Mouse (Mus musculus): ENCODE measurements around the gene Gga3. TPM values are rescaled to one million over a fixed set of nuclear protein-coding genes. Genes with fewer than 3 reads are reported as not detected.
A peak's percentile ranks its signal among the peaks of the same experiment; 100 is the strongest.

The Gga3 gene
- polyA plus RNA-seq, 1 experiment = 102 TPM

DNA sequence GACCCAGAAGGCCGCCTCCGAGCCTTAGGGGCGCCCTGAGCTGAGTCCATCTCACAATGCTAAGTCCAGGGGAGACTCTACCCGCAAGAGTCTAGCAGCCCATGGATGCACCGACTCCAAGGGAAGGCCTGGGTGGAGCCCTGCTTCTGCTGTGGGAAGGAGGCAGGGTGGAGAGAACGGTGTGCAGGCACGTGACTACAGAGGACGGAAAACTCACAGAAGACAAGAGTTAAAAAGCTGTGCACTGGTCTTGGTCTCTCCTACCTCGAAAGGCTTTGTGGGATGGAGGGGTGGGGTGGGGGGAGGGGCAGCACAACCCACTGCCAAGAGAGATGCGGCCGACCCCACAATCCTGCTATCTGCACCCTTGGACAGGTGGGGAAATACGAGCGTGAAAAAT lies 40.5 kb upstream of the Gga3 start:
- Histone ChIP-seq H3K4me3 (ENCODE audit: control insufficient read depth, insufficient read depth, low read length) (no peak overlapping the region), H3K4me1 (replicated peaks; ENCODE audit: control insufficient read depth, insufficient read depth, low read length) (peaks cover 48% of the 10 kb centered on the region), H3K27me3 (ENCODE audit: control insufficient read depth, insufficient read depth, low read length) (no peaks in the 10 kb centered on the region), H3K27ac (ENCODE audit: control insufficient read depth, insufficient read depth, low read length) (no peak overlapping the region), H3K36me3 (ENCODE audit: control insufficient read depth, insufficient read depth, low read length) (peaks cover 10% of the 10 kb centered on the region; the same call in 1 of the 2 replicates)
- no peak for TF ChIP-seq CTCF (IDR thresholded peaks at IDR 0.05; ENCODE audit: borderline replicate concordance, control insufficient read depth, extremely low read depth, insufficient read depth, low read length, poor library complexity)
- TF ChIP-seq POLR2A (IDR thresholded peaks at IDR 0.05; ENCODE audit: control insufficient read depth, extremely low read depth, insufficient read depth, low read length, poor library complexity) = no peak
- 88% methylated on average over 13 of the region's 13 CpGs for WGBS
- no peak for DNase-seq

DNA sequence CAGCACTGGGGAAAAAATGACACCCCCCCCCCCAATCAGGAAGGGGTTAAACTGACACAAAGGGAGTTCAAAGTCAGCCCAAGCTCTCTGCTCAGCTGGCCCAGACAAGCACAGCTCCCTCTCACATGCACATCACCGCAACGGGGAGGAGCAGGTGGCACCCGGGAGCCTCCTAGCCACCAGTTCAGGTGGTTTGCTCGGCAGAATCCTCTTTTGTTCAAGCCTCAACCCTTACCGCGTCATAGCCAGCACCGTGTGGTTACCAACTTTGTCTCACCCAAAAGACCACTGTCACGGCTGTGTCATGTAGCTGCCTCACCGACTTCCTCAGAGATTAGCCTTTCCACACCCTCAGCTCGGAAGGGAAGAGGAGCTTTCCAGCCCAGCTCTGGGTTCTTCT lies 39.4 kb upstream of the Gga3 start:
- WGBS = 10% methylated on average over 10 of the region's 10 CpGs
- H3K36me3 ChIP-seq (ENCODE audit: control insufficient read depth, insufficient read depth, low read length) = peaks cover 4% of the 10 kb centered on the region; the same call in 1 of the 2 replicates
- peaks cover 52% of the 10 kb centered on the region for H3K4me1 ChIP-seq (replicated peaks; ENCODE audit: control insufficient read depth, insufficient read depth, low read length)
- no peak overlapping the region for H3K4me3 ChIP-seq (ENCODE audit: control insufficient read depth, insufficient read depth, low read length)
- peak; percentile 80 for DNase-seq
- no peak for TF ChIP-seq POLR2A (IDR thresholded peaks at IDR 0.05; ENCODE audit: control insufficient read depth, extremely low read depth, insufficient read depth, low read length, poor library complexity)
- no peak for TF ChIP-seq CTCF (IDR thresholded peaks at IDR 0.05; ENCODE audit: borderline replicate concordance, control insufficient read depth, extremely low read depth, insufficient read depth, low read length, poor library complexity)
- peak overlapping the region; percentile 66 for H3K27ac ChIP-seq (ENCODE audit: control insufficient read depth, insufficient read depth, low read length)
- no peaks in the 10 kb centered on the region for H3K27me3 ChIP-seq (ENCODE audit: control insufficient read depth, insufficient read depth, low read length)

- H3K4me1 ChIP-seq (replicated peaks; ENCODE audit: control insufficient read depth, insufficient read depth, low read length) = peaks cover 52% of the 10 kb centered on the region
- WGBS = 91% methylated on average over 2 of the region's 2 CpGs
- no peak for DNase-seq
- no peak for TF ChIP-seq POLR2A (IDR thresholded peaks at IDR 0.05; ENCODE audit: control insufficient read depth, extremely low read depth, insufficient read depth, low read length, poor library complexity)
- TF ChIP-seq CTCF (IDR thresholded peaks at IDR 0.05; ENCODE audit: borderline replicate concordance, control insufficient read depth, extremely low read depth, insufficient read depth, low read length, poor library complexity) = no peak
- peak overlapping the region; percentile 66 for H3K27ac ChIP-seq (ENCODE audit: control insufficient read depth, insufficient read depth, low read length)
- peaks cover 4% of the 10 kb centered on the region; the same call in 1 of the 2 replicates for H3K36me3 ChIP-seq (ENCODE audit: control insufficient read depth, insufficient read depth, low read length)
- no peak overlapping the region for H3K4me3 ChIP-seq (ENCODE audit: control insufficient read depth, insufficient read depth, low read length)
- H3K27me3 ChIP-seq (ENCODE audit: control insufficient read depth, insufficient read depth, low read length) = no peaks in the 10 kb centered on the region
Observed at GRCm38 (mm10) chr11:115642705-115643104, 38.9 kb upstream of the Gga3 start.

DNA sequence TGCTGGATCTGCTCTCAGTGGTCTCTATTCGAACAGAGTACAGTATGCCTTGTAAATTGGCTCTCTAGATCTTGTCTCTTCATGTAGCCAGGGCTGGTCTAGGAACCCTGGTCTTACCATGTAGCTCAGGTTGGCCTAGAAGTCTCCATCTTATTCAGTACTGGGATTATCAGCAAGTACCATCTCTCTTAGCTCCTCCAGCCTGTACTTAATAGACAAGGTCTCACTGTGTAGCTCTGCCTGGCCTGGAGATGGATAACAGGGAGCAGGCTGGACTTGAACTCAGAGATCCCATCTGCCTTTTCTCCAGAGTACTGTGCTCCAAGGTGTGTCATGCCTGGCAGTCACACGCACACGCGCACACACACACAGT lies 37.8 kb upstream of the Gga3 start:
- H3K4me3 ChIP-seq (ENCODE audit: control insufficient read depth, insufficient read depth, low read length) = no peak overlapping the region
- no peak for TF ChIP-seq CTCF (IDR thresholded peaks at IDR 0.05; ENCODE audit: borderline replicate concordance, control insufficient read depth, extremely low read depth, insufficient read depth, low read length, poor library complexity)
- no peak for TF ChIP-seq POLR2A (IDR thresholded peaks at IDR 0.05; ENCODE audit: control insufficient read depth, extremely low read depth, insufficient read depth, low read length, poor library complexity)
- peaks cover 50% of the 10 kb centered on the region for H3K4me1 ChIP-seq (replicated peaks; ENCODE audit: control insufficient read depth, insufficient read depth, low read length)
- H3K27me3 ChIP-seq (ENCODE audit: control insufficient read depth, insufficient read depth, low read length) = no peaks in the 10 kb centered on the region
- peak overlapping the region; percentile 79 for H3K27ac ChIP-seq (ENCODE audit: control insufficient read depth, insufficient read depth, low read length)
- H3K36me3 ChIP-seq (ENCODE audit: control insufficient read depth, insufficient read depth, low read length) = peaks cover 4% of the 10 kb centered on the region; the same call in 1 of the 2 replicates
- no peak for DNase-seq
- 72% methylated on average over 4 of the region's 4 CpGs for WGBS

DNA sequence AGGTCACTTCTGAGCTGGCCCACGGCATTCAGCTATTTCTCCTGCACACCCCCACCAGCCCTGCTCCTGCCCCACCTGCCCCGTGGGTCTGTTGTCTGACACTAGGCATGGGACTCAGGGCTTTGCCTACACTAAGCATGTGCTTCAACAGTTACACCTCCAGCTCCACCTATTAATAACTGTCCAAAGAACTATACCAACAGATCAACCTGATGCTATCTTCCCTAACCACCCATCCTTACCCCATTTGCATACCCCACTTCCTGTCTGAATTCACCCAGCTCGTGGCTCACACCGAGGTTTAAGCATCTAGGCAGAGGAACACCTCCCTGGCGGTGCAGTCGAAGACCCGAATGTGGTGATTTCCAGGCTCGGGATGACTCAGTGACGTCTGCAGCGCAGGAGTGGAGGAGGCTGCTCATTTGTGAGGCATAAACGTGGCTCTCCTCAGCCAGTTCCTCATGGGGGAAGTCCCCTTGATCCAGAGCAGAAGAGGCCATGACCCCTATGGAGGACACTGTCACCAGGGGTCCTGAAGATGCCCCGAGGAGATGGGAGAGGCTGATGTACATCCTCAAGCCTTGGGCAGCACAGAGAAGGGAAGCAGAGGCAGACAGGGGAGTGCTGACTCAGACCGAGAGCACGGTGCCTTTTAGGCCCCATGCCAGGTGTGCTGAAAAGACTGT lies 37.3 kb upstream of the Gga3 start:
- DNase-seq = peak; percentile 63
- Histone ChIP-seq H3K27ac (ENCODE audit: control insufficient read depth, insufficient read depth, low read length) (peak overlapping the region; percentile 79), H3K27me3 (ENCODE audit: control insufficient read depth, insufficient read depth, low read length) (no peaks in the 10 kb centered on the region), H3K4me1 (replicated peaks; ENCODE audit: control insufficient read depth, insufficient read depth, low read length) (peaks cover 46% of the 10 kb centered on the region), H3K4me3 (ENCODE audit: control insufficient read depth, insufficient read depth, low read length) (0 out of 2 replicates have a peak overlapping the region, but pooled peaks have one; percentile 0), H3K36me3 (ENCODE audit: control insufficient read depth, insufficient read depth, low read length) (peaks cover 4% of the 10 kb centered on the region; the same call in 1 of the 2 replicates)
- TF ChIP-seq CTCF (IDR thresholded peaks at IDR 0.05; ENCODE audit: borderline replicate concordance, control insufficient read depth, extremely low read depth, insufficient read depth, low read length, poor library complexity) (0 out of 2 replicates have a peak, but pooled peaks have one; percentile 10), POLR2A (IDR thresholded peaks at IDR 0.05; ENCODE audit: control insufficient read depth, extremely low read depth, insufficient read depth, low read length, poor library complexity) (0 out of 2 replicates have a peak, but pooled peaks have one; percentile 16)
- 2% methylated on average over 14 of the region's 14 CpGs for WGBS

DNA sequence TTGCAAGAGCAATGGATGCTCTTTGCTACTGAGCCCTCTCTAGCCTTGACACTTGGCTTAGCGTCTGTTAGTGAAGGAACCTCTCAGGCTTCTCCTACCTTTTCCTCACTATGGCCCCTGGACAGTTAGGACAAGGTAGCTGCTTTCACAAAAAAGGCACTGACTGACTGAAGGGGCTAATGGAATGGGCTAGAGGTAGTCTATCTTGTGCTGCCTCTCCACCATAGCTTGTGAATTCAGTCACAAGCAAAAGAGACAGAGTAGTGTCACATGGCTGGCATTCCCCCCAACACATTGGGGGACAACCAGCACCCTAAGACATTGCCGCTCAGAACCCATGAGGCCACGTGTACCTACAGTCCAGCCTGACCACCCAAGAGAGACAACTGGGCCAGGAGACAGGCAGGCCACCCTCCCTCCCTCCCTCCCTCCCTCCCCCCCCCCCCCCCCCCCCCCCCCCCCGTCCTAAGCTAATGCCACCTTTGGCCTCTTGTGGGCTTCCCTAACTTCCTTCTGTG lies 36.5 kb upstream of the Gga3 start:
- H3K4me3 ChIP-seq (ENCODE audit: control insufficient read depth, insufficient read depth, low read length) = no peak overlapping the region
- no peak for TF ChIP-seq POLR2A (IDR thresholded peaks at IDR 0.05; ENCODE audit: control insufficient read depth, extremely low read depth, insufficient read depth, low read length, poor library complexity)
- no peak for TF ChIP-seq CTCF (IDR thresholded peaks at IDR 0.05; ENCODE audit: borderline replicate concordance, control insufficient read depth, extremely low read depth, insufficient read depth, low read length, poor library complexity)
- H3K27ac ChIP-seq (ENCODE audit: control insufficient read depth, insufficient read depth, low read length) = no peak overlapping the region; the same call in 1 of the 2 replicates
- peaks cover 46% of the 10 kb centered on the region for H3K4me1 ChIP-seq (replicated peaks; ENCODE audit: control insufficient read depth, insufficient read depth, low read length)
- WGBS = 73% methylated on average over 3 of the region's 4 CpGs
- H3K27me3 ChIP-seq (ENCODE audit: control insufficient read depth, insufficient read depth, low read length) = no peaks in the 10 kb centered on the region
- DNase-seq = no peak
- peaks cover 4% of the 10 kb centered on the region; the same call in 1 of the 2 replicates for H3K36me3 ChIP-seq (ENCODE audit: control insufficient read depth, insufficient read depth, low read length)

Measured in thymus, adult 2 months (tissue).